Mouse (Mus musculus) spleen, postnatal 10 days (tissue): ENCODE results near the gene Atp2b4.

ENCODE experiments used
- DNase-seq, 2 experiments: peaks; one replicate each; pipeline ENCODE4 v3.0.0; 2021 to 2022; ENCODE audit warnings: low spot score in 2 of 2

Gene Atp2b4

DNA sequence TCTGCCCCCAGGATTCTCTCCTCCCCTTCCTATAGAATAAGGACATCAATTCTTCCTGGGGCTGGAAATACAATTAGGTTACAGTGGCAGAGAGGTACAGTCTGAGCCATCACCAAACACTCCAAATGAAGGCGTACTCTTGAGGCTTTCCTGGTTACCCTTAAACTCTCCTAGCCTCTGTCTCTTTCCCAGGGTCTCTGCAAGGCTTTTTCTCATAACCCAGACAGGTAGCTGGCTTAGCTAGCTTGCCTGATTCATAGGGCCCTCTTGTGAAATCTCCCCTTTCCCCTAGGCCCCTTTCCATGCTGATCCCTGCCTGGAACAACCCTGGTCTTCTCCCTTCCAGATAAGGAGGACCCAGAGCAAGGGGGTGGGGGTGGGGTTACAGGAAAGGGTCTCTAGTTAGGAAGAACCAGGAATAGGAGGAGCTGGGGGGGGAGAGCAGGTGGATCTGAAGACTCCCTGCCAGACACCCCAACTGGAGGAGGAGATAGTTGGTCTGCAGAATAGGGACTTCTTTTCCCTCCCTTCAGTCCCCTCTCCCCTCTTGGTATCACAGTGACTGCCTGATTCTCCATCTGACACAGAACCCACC is 1.9 kb downstream of the Atp2b4 start:
- no peak for DNase-seq

DNA sequence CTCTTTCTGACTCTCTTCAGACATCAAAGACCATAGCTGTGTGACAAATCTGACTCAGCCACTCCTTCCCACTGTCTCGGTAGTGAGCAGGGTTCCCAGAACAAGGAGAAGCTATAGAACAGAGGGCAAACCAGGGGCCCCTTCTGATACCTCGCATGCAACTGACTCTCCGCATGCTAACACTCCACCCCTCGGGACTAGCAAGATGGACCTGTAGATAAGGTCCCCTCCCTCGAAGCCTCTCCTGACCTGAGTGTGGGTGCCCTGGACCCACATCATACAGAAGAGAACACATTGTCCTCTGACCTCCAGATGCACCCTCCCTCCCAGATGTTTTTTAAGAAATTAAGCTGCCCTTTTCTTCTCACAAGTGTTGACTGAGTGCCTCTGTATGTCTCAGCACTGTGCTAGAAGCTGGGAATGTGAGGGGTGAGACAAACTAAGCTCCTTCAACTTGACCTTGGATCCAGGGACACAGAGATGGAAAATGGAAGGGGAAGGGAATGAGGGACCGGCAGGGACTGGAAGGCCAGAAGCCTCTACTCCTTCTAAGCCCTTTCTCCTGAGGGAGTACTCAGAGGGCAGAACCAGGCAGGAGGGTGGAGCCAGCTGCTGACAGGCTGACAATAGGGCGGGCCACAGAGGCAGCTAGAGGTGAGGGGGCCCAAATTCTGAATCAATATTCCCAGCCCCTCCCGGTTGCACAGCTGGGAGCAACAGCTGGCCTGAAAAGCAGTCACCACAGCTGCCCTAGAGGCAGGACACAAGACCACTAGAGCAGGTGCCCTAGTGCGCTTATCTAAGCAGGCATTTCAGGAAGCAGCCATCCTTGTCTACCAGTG is 2.6 kb downstream of the Atp2b4 start:
- peak; percentile 62 to 70 for DNase-seq

DNA sequence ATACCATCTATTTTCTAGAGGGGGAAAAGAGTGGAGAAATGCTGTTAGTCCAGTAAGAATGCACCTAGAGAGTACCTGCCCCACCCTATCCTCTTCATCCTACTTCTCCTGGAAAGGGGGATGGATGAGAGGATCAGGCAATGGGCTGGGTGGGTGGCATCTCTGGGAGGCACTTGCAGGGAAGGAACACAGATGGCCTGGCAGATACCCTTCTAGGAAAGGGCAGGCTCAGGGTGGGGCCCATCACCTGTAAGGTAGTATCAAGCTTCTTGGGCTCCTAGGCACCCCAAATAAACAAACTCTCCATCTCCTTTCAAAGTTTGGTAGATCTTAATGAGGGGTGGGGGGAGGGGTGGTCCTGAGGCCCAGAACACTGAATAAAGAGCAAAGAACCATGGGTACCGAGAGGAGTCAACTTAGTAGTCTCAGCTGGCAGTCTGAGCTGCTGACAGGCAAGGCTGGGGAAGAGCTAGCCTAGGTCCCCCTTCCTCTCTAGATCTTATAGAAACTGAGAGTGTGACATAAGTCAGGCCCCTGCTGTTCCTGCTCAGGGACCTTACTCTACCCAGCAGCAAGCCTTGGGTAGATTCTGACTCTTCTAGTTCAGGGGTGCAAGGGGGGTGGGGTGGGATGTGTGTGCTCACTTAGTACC is 3.4 kb downstream of the Atp2b4 start:
- peak in 1 of 2 experiments; percentile 52 for DNase-seq

- no peak for DNase-seq
Measured at GRCm38 (mm10) chr1:133793646-133794045, 7.2 kb downstream of the Atp2b4 start.

DNA sequence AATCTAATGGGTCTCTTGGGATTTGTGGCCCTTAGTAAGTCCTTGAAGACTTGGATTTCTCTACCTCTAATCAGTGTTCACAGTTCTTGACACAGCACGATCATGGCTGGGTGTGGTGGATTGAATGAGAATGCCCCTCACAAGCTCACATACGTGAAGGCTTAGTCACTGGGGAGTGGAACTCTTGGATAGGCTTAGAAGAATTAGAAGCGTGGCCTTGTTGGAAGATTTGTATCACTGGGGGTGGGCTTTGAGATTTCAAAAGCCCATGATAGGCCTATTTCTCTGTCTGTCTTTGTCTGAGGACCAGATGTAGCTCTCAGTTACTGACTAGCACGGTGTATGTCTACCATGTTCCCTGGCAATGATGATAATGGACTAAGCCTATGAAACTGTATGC is 10.8 kb downstream of the Atp2b4 start:
- no peak for DNase-seq

- DNase-seq: no peak
Measured at GRCm38 (mm10) chr1:133788864-133789263, 12.0 kb downstream of the Atp2b4 start.

DNA sequence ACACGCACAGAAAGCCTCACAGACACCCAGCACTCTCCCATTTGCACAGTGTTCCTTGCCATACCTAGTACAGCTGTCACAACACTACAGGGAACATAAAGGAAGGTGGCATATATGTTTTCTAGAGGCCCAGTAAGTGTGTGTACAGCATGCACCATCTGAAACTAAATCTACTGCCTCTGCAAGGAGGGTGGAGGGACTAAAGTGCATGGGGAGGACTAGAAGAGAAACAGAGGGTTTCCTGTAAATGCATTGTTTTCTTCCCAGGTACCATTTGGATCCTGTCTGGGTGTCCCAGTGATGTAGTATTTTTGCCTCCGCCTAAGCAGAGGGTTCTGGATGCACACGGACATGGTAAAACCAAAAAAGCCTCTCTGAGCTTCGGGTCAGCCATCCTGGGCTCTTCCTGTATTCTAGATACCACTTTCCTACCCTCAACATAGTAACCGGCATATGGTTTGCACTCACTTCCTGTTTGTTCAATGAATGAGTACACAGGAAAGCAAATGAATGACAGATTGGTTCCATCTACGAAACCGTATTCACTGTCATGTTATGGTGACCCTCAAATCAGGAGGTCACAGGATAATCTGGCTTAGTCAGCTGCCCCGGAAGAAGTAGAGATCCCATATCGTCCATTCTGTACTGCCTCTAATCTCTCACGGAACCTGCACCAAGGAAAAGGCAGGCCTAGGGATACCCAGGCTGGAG is 13.2 kb downstream of the Atp2b4 start:
- DNase-seq: no peak

DNA sequence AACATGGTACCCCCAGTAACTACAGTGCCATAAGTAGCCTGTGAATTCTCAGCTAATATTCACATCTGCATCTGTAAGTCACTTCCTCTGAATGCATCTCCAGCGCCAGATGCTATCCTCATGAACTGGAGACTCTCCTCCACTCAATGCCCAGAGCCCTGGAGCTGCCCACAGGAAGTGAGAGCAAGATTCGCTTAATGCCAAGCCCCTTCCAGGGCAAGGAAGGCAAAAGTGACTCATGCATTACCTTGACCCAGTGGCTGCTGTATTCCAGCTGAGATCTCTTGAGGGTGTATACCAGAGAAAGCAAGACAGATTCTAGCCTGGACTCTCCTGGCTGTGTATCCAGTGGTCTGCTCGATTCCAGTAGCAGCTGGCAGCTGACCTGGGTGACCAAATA is 16.2 kb downstream of the Atp2b4 start:
- no peak for DNase-seq

DNA sequence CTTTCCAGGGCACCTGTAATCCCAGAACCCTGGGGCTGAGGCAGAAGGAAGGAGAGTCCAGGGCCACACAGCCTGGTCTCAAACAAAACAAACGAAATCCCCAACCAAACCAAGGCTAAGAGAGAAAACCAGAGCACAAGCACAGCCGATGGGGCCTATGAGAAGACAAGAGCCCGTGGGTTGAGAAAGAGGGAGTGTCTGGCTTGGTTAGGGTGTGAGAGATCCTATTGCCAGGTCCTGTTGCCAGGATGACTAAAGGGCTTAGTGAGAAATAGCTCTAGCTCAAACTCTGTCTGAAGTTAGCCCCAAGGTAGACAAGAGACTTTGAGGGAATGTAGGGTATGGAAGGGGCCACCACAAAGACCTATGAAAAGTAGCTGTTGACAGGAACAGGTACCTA is 19.3 kb downstream of the Atp2b4 start:
- no peak for DNase-seq

GRCm38 (mm10) chr1:133779043-133779442 is 21.8 kb downstream of the Atp2b4 start:
- no peak for DNase-seq

DNA sequence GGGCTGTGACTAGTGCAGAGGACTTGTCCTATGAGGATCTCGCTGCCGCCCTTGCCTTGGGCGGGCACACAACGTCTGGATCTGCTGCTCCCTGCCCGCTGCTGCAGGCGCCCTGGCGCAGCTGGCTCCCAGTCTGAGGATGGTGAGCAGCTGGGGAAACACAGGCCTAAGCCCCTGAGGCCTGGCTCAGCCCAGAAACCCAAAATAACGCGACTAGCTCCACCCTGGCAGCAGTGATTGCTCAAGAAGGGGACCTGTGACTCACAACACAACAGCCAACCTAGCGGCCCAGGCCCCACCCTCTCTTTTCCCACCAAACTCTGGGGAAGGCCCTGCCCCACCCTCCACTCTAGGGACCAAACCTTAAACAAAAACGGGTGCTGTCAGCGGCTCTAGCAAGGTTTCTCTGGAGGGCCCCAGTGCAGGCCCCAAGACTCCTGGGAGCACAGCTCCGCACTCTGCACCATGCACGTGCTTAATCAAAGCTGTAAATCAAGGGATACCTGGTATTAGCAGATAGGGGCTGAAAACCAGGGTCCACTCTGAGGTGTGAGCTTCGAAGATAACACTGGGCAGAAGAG is 23.1 kb downstream of the Atp2b4 start:
- DNase-seq: no peak

DNA sequence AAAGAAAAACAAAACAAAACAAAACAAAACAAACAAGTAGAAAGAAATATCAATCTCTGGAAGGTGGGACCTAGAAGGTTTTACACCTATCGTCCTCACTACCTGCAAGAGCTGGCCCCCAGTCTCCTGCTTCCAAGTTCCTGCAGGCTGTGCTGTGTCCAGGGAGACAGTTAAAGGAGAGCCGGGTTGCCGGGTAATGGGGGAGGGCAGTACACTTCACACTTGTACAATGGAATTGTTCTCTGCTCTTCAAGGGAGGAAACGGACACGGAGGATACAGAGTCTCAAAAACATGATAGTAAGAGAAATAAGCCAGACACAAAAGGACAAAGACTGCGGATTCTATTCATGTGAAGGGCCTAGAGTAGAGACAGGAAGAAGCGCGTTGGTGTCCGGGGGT is 28.3 kb downstream of the Atp2b4 start:
- no peak for DNase-seq

DNA sequence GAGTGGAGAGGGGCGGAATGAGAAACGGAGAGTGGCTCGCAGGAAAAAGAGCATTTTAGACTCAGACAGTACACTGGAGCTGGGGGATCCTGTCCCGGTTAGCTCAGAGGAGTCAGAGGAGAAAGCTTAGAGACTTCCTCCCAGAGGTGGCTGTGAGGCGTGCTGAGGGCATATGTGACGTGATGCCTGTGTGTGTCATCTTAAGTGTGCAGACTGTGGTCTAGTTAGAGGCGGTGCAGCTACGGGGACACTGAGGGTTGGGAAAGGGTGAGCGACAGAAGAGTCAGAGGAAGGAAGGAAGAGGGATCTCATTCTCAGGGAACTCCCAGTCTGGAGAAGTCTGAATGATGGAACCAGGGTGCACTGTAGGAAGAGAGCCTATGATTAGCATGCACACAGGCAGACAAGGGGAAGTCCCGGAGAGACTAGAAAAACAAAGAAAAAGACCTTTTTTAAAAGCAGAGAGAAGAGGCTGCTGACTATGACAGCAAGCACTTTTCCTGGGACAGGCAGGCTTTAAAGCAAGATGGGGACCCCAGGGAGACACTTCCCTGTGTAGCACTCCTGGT is 28.9 kb downstream of the Atp2b4 start:
- no peak for DNase-seq

DNA sequence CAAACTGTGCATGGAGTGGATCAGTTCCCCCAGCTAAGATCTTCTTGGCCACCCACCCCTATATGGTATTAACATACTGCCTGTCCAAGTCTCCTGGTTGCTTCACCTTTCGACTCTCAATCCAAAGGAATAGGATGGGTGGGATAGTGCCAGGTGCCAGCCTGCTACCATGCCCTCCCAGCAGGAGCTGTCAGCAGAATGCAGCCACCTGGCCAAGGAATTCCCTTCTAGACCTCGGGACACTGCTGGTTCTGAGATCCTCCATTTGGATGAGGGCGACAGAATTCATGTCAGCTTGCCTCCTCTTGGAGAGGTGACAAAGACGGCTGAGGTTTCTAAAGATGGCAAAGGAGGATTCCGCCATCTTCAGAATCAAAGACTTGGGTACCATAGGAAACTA is 32.8 kb downstream of the Atp2b4 start:
- no peak for DNase-seq

DNA sequence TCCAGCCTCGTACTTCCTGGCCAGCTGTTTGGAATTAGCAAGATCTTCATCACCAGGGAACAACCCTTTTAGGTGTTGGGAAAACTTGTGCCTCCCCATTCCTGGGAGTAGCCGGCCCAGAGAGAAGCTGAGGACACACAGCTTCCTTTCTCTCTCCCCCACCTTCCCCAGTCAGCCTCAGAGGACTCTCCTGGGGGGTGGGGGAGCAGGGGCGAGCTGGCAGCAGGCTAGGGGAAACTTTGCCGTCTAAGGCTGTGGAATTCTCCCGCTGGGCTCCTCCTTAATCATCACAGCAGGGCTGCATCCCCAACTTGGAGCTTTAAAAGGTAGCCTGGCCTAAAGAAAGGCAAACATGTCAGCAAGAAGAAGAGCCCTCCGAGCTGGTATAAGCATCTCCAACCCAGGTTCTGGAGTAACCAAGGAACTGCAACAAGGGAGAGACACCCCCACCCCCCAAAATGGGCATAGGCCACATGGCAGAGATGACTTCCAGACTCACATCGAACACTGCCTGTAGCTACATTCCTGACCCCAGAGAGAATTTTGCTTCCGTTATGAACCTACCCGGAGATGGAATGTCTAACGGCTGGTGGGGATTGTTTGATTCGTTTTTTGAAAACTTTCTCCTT is 33.8 kb downstream of the Atp2b4 start:
- DNase-seq: no peak

DNA sequence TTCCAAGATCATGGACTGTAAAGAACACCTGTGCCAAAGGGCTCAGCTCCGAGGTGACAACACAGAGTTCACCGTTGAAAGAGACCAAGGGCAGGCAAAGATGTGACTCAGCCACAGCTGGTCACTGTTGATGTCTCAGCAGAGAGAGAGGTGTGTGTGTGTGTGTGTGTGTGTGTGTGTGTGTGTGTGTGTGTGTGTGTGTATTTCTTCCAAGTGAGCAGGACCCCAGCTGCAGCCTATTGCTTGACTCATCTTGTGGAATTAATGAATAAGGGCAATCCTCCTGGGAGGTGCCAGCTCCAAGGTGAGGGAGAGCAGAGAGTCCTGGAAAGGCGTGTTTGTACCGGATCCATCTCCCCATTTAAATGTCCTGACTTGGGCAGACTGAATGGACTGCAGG is 35.5 kb downstream of the Atp2b4 start:
- no peak for DNase-seq

- no peak for DNase-seq
Measured at GRCm38 (mm10) chr1:133762946-133763422, 37.9 kb downstream of the Atp2b4 start.

DNA sequence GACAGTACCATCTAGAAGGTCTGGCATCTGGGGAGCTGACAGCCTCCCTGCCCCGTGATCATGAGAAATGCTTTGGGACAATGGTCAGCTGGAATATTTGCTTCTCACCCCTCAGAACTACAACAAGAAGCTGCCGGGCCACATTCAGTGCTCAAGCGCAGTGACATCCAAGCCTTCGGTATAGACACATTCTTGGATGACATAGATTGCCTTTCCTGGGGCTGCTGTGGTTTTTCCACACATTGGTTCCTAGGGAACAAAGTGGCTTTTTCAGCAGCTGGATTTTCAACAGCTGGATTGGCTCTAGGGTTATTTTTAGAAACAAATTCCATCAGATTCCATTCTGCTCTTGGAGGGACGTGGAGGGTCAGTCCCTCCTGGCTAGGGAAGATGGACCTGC is 39.6 kb downstream of the Atp2b4 start:
- no peak for DNase-seq

DNA sequence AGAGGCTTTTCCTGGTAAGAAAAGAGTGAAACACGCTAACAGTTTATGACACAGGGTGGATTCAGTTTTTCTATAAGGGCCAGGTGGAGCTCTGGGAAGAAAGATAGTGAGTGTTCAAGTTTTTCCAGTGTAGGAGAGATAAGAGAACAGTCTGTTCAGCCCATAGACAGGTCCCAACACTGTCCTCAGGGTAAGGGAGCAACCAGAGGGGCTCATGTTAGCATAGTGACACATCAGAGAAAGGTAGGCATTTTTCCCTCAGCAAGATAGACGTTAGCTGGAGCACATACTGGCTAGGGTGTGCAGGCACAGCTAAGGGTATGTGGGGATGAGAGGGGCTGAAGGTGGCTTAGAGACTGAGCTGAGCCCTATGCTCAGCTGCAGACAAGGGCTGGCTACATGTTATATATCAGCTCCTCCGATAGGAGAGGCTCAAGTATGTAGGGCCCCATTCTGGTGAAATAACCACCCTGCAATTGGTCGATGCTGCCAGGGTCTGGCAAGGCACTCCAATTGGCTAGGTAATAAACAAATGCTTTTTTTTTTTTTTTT is 46.4 kb downstream of the Atp2b4 start:
- peak; percentile 39 to 64 for DNase-seq

DNA sequence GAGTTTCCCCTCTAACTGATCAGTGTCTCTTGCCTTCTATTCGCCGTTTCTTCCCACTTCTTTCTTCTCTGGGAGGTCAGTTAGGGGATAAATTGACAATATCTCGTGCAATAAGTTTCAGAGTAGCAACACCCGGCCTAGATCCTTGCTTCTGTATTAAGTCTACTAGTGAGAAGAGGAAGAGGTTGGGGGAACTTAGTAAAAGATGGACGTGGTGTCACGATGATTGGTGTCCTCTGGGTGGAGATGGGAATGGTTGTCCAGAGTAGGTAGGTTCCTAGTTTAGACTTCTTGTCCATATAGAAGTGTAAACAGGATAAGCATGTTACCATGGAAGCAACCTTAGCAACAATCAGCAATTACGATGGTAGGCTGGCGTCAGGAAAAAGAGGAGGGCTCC is 47.5 kb downstream of the Atp2b4 start:
- no peak for DNase-seq

GRCm38 (mm10) chr1:133751621-133752020 is 49.2 kb downstream of the Atp2b4 start:
- no peak for DNase-seq
